8 mouse cellular contexts compared by ENCODE assay signal in genomic region chr5:124032001-124032508, GRCm38 (mm10). TPM values are rescaled to one million over a fixed set of nuclear protein-coding genes. Genes with fewer than 3 reads are reported as not detected.
A peak's percentile ranks its signal among the peaks of the same experiment; 100 is the strongest.
DNase-seq lines count a peak whose midpoint lies in the region; ATAC-seq and TF ChIP-seq lines count a peak whose summit lies in the region.

Gene Vps37b, minus strand, starts transcription at chr5:124032270.

- H3K4me2 ChIP-seq in kidney, embryonic 14.5 days (replicated peaks; ENCODE audit: low read depth, low read length): peak within 1 kb of the TSS; percentile 71
- peak within 1 kb of the TSS; percentile 84 for H3K4me2 ChIP-seq in limb, embryonic 14.5 days (replicated peaks; ENCODE audit: low read depth, low read length, severe bottlenecking)
- peak within 1 kb of the TSS; percentile 78 for H3K4me2 ChIP-seq in midbrain, embryonic 16.5 days (ENCODE audit: low read length)

- H3ac ChIP-seq in C2C12 (ENCODE audit: control insufficient read depth, insufficient read length, low read depth): peak within 1 kb of the TSS; percentile 74

- under 1% methylated on average over 52 of the region's 52 CpGs for WGBS in heart, embryonic 10.5 days
- WGBS in kidney, embryonic 14.5 days: under 1% methylated on average over 52 of the region's 52 CpGs
- WGBS in limb, embryonic 14.5 days: under 1% methylated on average over 52 of the region's 52 CpGs
- WGBS in midbrain, embryonic 16.5 days: under 1% methylated on average over 40 of the region's 52 CpGs
- 1% methylated on average over 52 of the region's 52 CpGs for WGBS in spleen, adult 2 months

- peaks cover 52% of the 10 kb centered on the region for H3K79me2 ChIP-seq in C2C12 (ENCODE audit: control insufficient read depth, insufficient read depth)

- H3K4me3 ChIP-seq in C2C12 (ENCODE audit: insufficient read depth, poor library complexity, severe bottlenecking): peak within 1 kb of the TSS; percentile 96
- peak within 1 kb of the TSS; percentile 98 for H3K4me3 ChIP-seq in heart, embryonic 10.5 days
- H3K4me3 ChIP-seq in kidney, embryonic 14.5 days (ENCODE audit: low read length): peak within 1 kb of the TSS; percentile 85
- peak within 1 kb of the TSS; percentile 93 for H3K4me3 ChIP-seq in limb, embryonic 14.5 days (replicated peaks; ENCODE audit: low read length)
- peak within 1 kb of the TSS; percentile 85 for H3K4me3 ChIP-seq in midbrain, embryonic 16.5 days (ENCODE audit: low read depth, low read length)
- H3K4me3 ChIP-seq in spleen, adult 2 months (ENCODE audit: extremely low read depth, insufficient read depth, insufficient read length): peak within 1 kb of the TSS; percentile 80

- peaks cover 8% of the 10 kb centered on the region for H3K36me3 ChIP-seq in C2C12 (ENCODE audit: control insufficient read depth, insufficient read depth)
- H3K36me3 ChIP-seq in heart, embryonic 10.5 days: peaks cover 8% of the 10 kb centered on the region
- no peaks in the 10 kb centered on the region for H3K36me3 ChIP-seq in kidney, embryonic 14.5 days (ENCODE audit: control insufficient read depth, insufficient read depth, low read length)
- H3K36me3 ChIP-seq in limb, embryonic 14.5 days (ENCODE audit: control insufficient read depth, insufficient read depth, low read length): no peaks in the 10 kb centered on the region
- H3K36me3 ChIP-seq in midbrain, embryonic 16.5 days (ENCODE audit: control insufficient read depth, insufficient read depth, low read length): no peaks in the 10 kb centered on the region
- no peaks in the 10 kb centered on the region for H3K36me3 ChIP-seq in spleen, adult 2 months (ENCODE audit: control insufficient read depth, insufficient read depth, low read length)

- H3K4me1 ChIP-seq in heart, embryonic 10.5 days: peaks cover 56% of the 10 kb centered on the region
- peaks cover 28% of the 10 kb centered on the region for H3K4me1 ChIP-seq in kidney, embryonic 14.5 days (ENCODE audit: control insufficient read depth, insufficient read depth, low read length)
- peaks cover 15% of the 10 kb centered on the region for H3K4me1 ChIP-seq in limb, embryonic 14.5 days (ENCODE audit: control insufficient read depth, insufficient read depth, low read length)
- H3K4me1 ChIP-seq in midbrain, embryonic 16.5 days (ENCODE audit: control insufficient read depth, insufficient read depth, low read length): peaks cover 20% of the 10 kb centered on the region
- H3K4me1 ChIP-seq in spleen, adult 2 months (ENCODE audit: control insufficient read depth, insufficient read depth, insufficient read length): peaks cover 19% of the 10 kb centered on the region; the same call in 1 of the 2 replicates

- TF ChIP-seq CTCF in C2C12 (IDR thresholded peaks at IDR 0.05; ENCODE audit: control insufficient read depth, insufficient read depth, insufficient read length): no peak
- no peak for TF ChIP-seq CTCF in brain, embryonic 14.5 days (IDR thresholded peaks at IDR 0.05; ENCODE audit: borderline replicate concordance, extremely low read depth, insufficient read depth, insufficient read length)
- TF ChIP-seq CTCF in spleen, adult 2 months (IDR thresholded peaks at IDR 0.05; ENCODE audit: extremely low read depth, insufficient read depth, insufficient read length, insufficient replicate concordance): no peak

- H3K9me3 ChIP-seq in heart, embryonic 10.5 days: no peaks in the 10 kb centered on the region
- no peaks in the 10 kb centered on the region for H3K9me3 ChIP-seq in kidney, embryonic 14.5 days (ENCODE audit: control insufficient read depth, low read length)
- H3K9me3 ChIP-seq in limb, embryonic 14.5 days (ENCODE audit: control insufficient read depth, low read length): no peaks in the 10 kb centered on the region
- no peaks in the 10 kb centered on the region for H3K9me3 ChIP-seq in midbrain, embryonic 16.5 days (replicated peaks; ENCODE audit: control insufficient read depth, low read length, poor library complexity, severe bottlenecking)

- H3K27me3 ChIP-seq in C2C12 (ENCODE audit: control insufficient read depth, insufficient read depth, insufficient read length): no peaks in the 10 kb centered on the region
- no peaks in the 10 kb centered on the region for H3K27me3 ChIP-seq in heart, embryonic 10.5 days (ENCODE audit: insufficient read depth, poor library complexity, severe bottlenecking)
- no peaks in the 10 kb centered on the region for H3K27me3 ChIP-seq in kidney, embryonic 14.5 days (ENCODE audit: control insufficient read depth, insufficient read depth, low read length)
- no peaks in the 10 kb centered on the region for H3K27me3 ChIP-seq in limb, embryonic 14.5 days (ENCODE audit: control insufficient read depth, insufficient read depth, low read length)
- H3K27me3 ChIP-seq in midbrain, embryonic 16.5 days (ENCODE audit: control insufficient read depth, insufficient read depth, low read depth, low read length): no peaks in the 10 kb centered on the region
- no peaks in the 10 kb centered on the region for H3K27me3 ChIP-seq in spleen, adult 2 months (ENCODE audit: control insufficient read depth, insufficient read depth, low read length)

- ATAC-seq in erythroblast, adult 5-6 weeks (replicated peaks; ENCODE audit: low FRiP score, poor library complexity, severe bottlenecking): peak; percentile 85
- ATAC-seq in kidney, embryonic 14.5 days (ENCODE audit: low FRiP score, low TSS enrichment): peak; percentile 82
- ATAC-seq in limb, embryonic 14.5 days (ENCODE audit: low FRiP score, low read depth): peak; percentile 88
- peak; percentile 72 for ATAC-seq in midbrain, embryonic 16.5 days

- peak within 1 kb of the TSS; percentile 84 for H3K9ac ChIP-seq in kidney, embryonic 14.5 days (ENCODE audit: low read depth, low read length)
- peak within 1 kb of the TSS; percentile 89 for H3K9ac ChIP-seq in limb, embryonic 14.5 days (ENCODE audit: low read depth, low read length, severe bottlenecking)
- peak within 1 kb of the TSS; percentile 97 for H3K9ac ChIP-seq in midbrain, embryonic 16.5 days (ENCODE audit: low read depth, low read length)

- peak within 1 kb of the TSS; percentile 99 for H3K27ac ChIP-seq in heart, embryonic 10.5 days
- peak within 1 kb of the TSS; percentile 90 for H3K27ac ChIP-seq in kidney, embryonic 14.5 days (ENCODE audit: low read depth, low read length)
- H3K27ac ChIP-seq in limb, embryonic 14.5 days (replicated peaks; ENCODE audit: low read depth, low read length): peak within 1 kb of the TSS; percentile 91
- H3K27ac ChIP-seq in midbrain, embryonic 16.5 days (ENCODE audit: low read length): peak within 1 kb of the TSS; percentile 92
- H3K27ac ChIP-seq in spleen, adult 2 months (ENCODE audit: insufficient read depth, low read length): peak within 1 kb of the TSS; percentile 83

- peaks cover 49% of the 10 kb centered on the region for H3K79me3 ChIP-seq in C2C12 (ENCODE audit: low read depth)

- peak; percentile 92; the same call in 1 of the 2 replicates for TF ChIP-seq POLR2A in brain, embryonic 14.5 days (IDR thresholded peaks at IDR 0.05; ENCODE audit: borderline replicate concordance, extremely low read depth, insufficient read depth, insufficient read length, poor library complexity, severe bottlenecking)
- peak; percentile 69; the same call in 1 of the 2 replicates for TF ChIP-seq POLR2A in limb, embryonic 14.5 days (IDR thresholded peaks at IDR 0.05; ENCODE audit: borderline replicate concordance, extremely low read depth, insufficient read depth, insufficient read length)
- TF ChIP-seq POLR2A in spleen, adult 2 months (IDR thresholded peaks at IDR 0.05; ENCODE audit: low read depth, low read length): peak; percentile 89

- peak; percentile 94 for DNase-seq in brain, embryonic 14.5 days (ENCODE audit: low read depth)
- peak; percentile 95 for DNase-seq in heart, embryonic 10.5 days (ENCODE audit: low spot score)
- DNase-seq in limb, embryonic 14.5 days (ENCODE audit: low spot score): peak; percentile 82
- peak; percentile 88 to 90 for DNase-seq in spleen, adult 2 months (ENCODE audit: low read depth in 1 of 2, low spot score in 2 of 2)

TF ChIP-seq in C2C12, 6 proteins besides CTCF, POLR2A, EP300 and RAD21:
- no peak for TF ChIP-seq FOSL1 (IDR thresholded peaks at IDR 0.05; ENCODE audit: insufficient read depth, low read length, poor library complexity, severe bottlenecking)
- TF ChIP-seq MYOD1 (IDR thresholded peaks at IDR 0.05; ENCODE audit: control insufficient read depth, insufficient read length, low read depth): no peak
- TF ChIP-seq USF1 (IDR thresholded peaks at IDR 0.05; ENCODE audit: low read depth): peak; percentile 91
- no peak for TF ChIP-seq CEBPB (IDR thresholded peaks at IDR 0.05; ENCODE audit: low read depth)
- TF ChIP-seq MAX (IDR thresholded peaks at IDR 0.05): peak; percentile 14

RNA-seq across cellular contexts. Expression of gene Vps37b, which starts in this region (rescaled TPM):
- 40.7 TPM for polyA plus RNA-seq in C2C12 (2012; fragmentation: generic; extraction: Trizol)
- 79.9 and 107 TPM in 2 replicates for polyA plus RNA-seq in brain, embryonic 14.5 days (2012; rRNA removed)
- total RNA-seq in erythroblast, adult 5-6 weeks (2015; ENCODE audit: low replicate concordance): 14.4 and 27.9 TPM in 2 replicates
- 6.8 and 7.9 TPM in 2 replicates for total RNA-seq in erythroblast, adult 5-6 weeks (2017; ENCODE audit: low replicate concordance)
- 54.0 and 61.4 TPM in 2 replicates for polyA plus RNA-seq in heart, embryonic 10.5 days (2016; fragmentation: Nextera tagmentation; extraction: Ambion mirVana)
- polyA plus RNA-seq in kidney, embryonic 14.5 days (2014; fragmentation: Nextera tagmentation; extraction: Ambion mirVana): 20.2 and 27.6 TPM in 2 replicates
- 44.2 and 54.9 TPM in 2 replicates for polyA plus RNA-seq in limb, embryonic 14.5 days (2012; rRNA removed)
- polyA plus RNA-seq in limb, embryonic 14.5 days (2014; fragmentation: Nextera tagmentation; extraction: Ambion mirVana): 29.3 and 34.4 TPM in 2 replicates
- 59.5 and 62.0 TPM in 2 replicates for polyA plus RNA-seq in midbrain, embryonic 16.5 days (2015; fragmentation: Nextera tagmentation; extraction: Ambion mirVana)
- 58.1 and 72.8 TPM in 2 replicates for polyA plus RNA-seq in spleen, adult 2 months (2012; rRNA removed)

Comparison
In these comparisons a context has a peak if more than half of its experiments do, and no peak if none do; other contexts are left out.
1. Peak in every context shown above with its lines: DNase-seq, ATAC-seq, H3K4me3 ChIP-seq and H3K27ac ChIP-seq.